Mouse (Mus musculus) lung, embryonic 16.5 days (tissue): ENCODE results near the gene 1700057G04Rik. TPM values are rescaled to one million over a fixed set of nuclear protein-coding genes. Genes with fewer than 3 reads are reported as not detected.

Experiments used
- ATAC-seq: fragments of 200-750 bp; cut with Nextera tagmentation; 2 replicates; pipeline ENCODE4 v1.8.0; 2017; ENCODE audit warnings: low read depth, mild to moderate bottlenecking, moderate library complexity
- H3K27ac ChIP-seq: fragments of 300-500 bp; sonication (generic); 2 replicates; pipeline ENCODE4 v1.5.1; 2014; ENCODE audit warnings: mild to moderate bottlenecking, control low read depth, low read length
- H3K27me3 ChIP-seq: fragments of 300-500 bp; sonication (generic); 2 replicates; pipeline ENCODE4 v1.6.1; 2014; ENCODE audit warnings: low read depth, low read length, mixed read lengths; ENCODE audit not compliant: control insufficient read depth, insufficient read depth
- H3K36me3 ChIP-seq: fragments of 300-500 bp; sonication (generic); 2 replicates; pipeline ENCODE4 v1.6.1; 2014; ENCODE audit warnings: low read length; ENCODE audit not compliant: control insufficient read depth, insufficient read depth
- H3K4me1 ChIP-seq: fragments of 300-500 bp; sonication (generic); replicated peaks from 2 replicates; pipeline ENCODE4 v1.6.1; 2014; ENCODE audit warnings: low read length, mixed read lengths; ENCODE audit not compliant: control insufficient read depth, insufficient read depth
- H3K4me2 ChIP-seq: fragments of 300-500 bp; sonication (generic); 2 replicates; pipeline ENCODE4 v1.6.1; 2014; ENCODE audit warnings: low read depth, low read length, control low read depth
- H3K4me3 ChIP-seq: fragments of 300-500 bp; sonication (generic); 2 replicates; pipeline ENCODE4 v1.5.1; 2014; ENCODE audit warnings: mild to moderate bottlenecking, low read length, control low read depth
- H3K9ac ChIP-seq: fragments of 300-500 bp; sonication (generic); 2 replicates; pipeline ENCODE4 v1.6.1; 2014; ENCODE audit warnings: low read length, control low read depth
- H3K9me3 ChIP-seq: fragments of 300-500 bp; sonication (generic); 2 replicates; pipeline ENCODE4 v1.6.1; 2016; ENCODE audit warnings: low read length; ENCODE audit not compliant: control insufficient read depth
- WGBS: fragments of 180-500 bp; shearing (Covaris S2); extraction: QIAGEN DNeasy Blood & Tissue Kit; methylation state at CpG from one replicate; pipeline ENCODE4 v1.1.7; 2014; 5-methylcytosine and 5-hydroxymethylcytosine counted together
- polyA plus RNA-seq: library from polyadenylated mRNA; unstranded; fragments of >200 nt; fragmentation: Nextera tagmentation; extraction: Ambion mirVana; gene quantifications from 2 replicates; pipeline ENCODE4 v1.2.1, GENCODE M21; 2015

The 1700057G04Rik gene
- polyA plus RNA-seq, 1 experiment from 2014 or later: not detected

DNA sequence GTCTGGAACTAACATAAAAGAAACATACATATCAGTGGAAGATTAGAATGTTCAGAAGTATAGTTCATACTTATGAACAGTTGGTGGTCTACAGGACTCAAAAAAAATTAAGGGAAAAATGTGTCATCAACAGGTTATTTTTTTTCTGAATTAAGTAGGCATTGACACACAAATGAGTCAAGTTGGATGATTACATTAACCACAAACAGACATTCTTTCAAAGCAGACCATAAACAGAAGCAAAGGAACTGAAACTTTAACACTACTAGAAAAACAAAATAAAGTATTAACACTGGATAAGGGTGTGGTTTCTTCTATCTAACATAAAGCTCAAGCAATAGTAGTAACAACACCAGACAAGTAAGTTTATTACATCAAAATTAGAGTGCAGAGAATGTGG is 59.7 kb downstream of the 1700057G04Rik start:
- H3K4me2 ChIP-seq: no peak overlapping the region
- no peak overlapping the region for H3K9ac ChIP-seq
- H3K4me1 ChIP-seq: no peaks in the 10 kb centered on the region
- H3K36me3 ChIP-seq: no peaks in the 10 kb centered on the region
- no peaks in the 10 kb centered on the region for H3K9me3 ChIP-seq
- no peak overlapping the region for H3K27ac ChIP-seq
- no peak for ATAC-seq
- no peaks in the 10 kb centered on the region for H3K27me3 ChIP-seq
- no peak overlapping the region for H3K4me3 ChIP-seq

DNA sequence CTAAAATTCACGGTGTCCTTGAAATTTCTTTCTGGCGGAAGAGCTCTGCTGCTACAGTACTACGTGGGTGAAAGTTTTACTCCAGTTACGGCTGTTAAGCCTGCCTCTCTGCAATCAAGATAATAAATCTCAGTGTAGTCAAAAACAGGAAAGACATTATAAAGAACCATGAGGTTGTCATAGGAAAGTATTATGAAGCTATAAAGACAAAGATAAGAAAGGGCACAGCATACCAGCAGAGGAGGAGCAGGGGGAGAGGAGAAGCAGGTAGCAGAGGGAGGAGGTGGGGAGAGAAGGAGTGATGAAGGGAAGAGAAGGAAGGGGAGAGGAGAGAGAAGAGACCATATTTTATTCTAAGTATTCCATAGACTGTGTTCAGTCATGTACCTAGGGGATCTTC is 64.7 kb downstream of the 1700057G04Rik start:
- no peaks in the 10 kb centered on the region for H3K9me3 ChIP-seq
- ATAC-seq: no peak
- 54% methylated on average over 4 of the region's 4 CpGs for WGBS
- H3K4me2 ChIP-seq: no peak overlapping the region
- H3K36me3 ChIP-seq: no peaks in the 10 kb centered on the region
- no peak overlapping the region for H3K27ac ChIP-seq
- no peaks in the 10 kb centered on the region; the same call in 1 of the 2 replicates for H3K4me1 ChIP-seq
- H3K9ac ChIP-seq: no peak overlapping the region
- no peak overlapping the region for H3K4me3 ChIP-seq
- H3K27me3 ChIP-seq: no peaks in the 10 kb centered on the region

DNA sequence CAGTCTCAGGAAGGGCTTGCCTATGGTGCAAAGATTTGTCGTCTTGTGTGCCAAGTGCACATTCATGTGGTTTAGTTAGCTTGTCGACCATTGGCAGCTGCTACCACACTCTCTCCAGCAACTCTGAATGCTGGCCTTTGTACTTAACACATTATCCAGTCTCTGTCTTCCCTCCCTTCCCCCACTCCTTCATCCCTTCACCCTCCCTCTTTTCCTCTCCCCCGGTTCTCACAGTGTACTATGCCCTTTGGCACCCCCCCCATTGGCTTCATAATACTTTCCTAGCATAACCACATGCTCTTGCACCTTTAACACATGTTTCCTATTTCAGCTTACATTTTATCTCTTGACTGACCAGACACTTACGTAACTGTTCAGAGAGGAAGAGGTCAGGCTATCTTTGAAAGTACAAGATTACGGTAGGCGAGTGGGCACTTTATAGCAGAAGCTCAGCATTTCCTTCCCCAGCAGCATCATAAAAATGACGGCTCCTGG is 65.6 kb downstream of the 1700057G04Rik start:
- Histone ChIP-seq H3K4me1 (no peaks in the 10 kb centered on the region; the same call in 1 of the 2 replicates), H3K36me3 (no peaks in the 10 kb centered on the region), H3K9ac (no peak overlapping the region), H3K4me3 (no peak overlapping the region), H3K4me2 (no peak overlapping the region), H3K27ac (no peak overlapping the region), H3K27me3 (no peaks in the 10 kb centered on the region), H3K9me3 (no peaks in the 10 kb centered on the region)
- 46% methylated on average over 7 of the region's 7 CpGs for WGBS
- ATAC-seq: peak; percentile 31

DNA sequence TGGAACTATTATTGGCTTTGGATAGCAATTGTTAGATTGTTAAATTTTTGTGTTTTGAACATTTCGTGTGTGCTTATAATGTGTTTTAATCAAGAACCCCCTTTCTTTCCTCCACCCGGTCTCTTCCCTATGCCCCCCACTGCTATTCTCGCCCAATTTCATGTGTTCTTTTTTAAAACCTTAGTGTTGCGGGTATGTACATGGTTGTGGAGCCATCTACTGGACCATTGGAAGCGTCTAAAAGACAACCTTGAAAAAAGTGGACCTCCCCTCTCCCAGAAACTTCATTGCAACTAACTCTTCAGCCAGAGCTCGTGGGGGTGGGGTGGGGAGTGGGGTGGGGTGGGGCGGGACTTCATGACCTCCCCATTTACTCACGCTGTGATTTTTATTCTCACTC is 66.2 kb downstream of the 1700057G04Rik start:
- Histone ChIP-seq H3K4me2 (no peak overlapping the region), H3K9ac (no peak overlapping the region), H3K36me3 (no peaks in the 10 kb centered on the region), H3K4me1 (no peaks in the 10 kb centered on the region; the same call in 1 of the 2 replicates), H3K27ac (no peak overlapping the region), H3K4me3 (no peak overlapping the region), H3K9me3 (no peaks in the 10 kb centered on the region), H3K27me3 (no peaks in the 10 kb centered on the region)
- ATAC-seq: no peak
- 63% methylated on average over 8 of the region's 8 CpGs for WGBS

DNA sequence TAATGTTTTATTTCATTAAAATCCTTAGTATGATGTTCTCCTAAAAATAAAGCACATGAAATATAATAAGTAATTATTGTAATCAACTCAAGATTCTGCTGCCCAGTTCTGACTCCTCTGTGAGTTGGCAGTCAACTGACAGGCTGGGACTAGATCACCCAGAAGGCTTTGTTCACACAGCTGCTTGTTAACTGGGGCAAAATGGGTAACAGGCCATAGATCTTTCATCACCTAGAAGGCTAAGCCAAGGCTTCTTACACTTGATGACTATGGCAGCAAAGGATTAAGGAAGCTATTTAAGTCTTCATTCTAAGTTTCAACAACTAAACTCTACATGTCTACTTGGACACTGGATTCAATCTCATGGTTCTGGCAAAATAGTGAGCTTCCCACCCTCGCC is 68.8 kb downstream of the 1700057G04Rik start:
- Histone ChIP-seq H3K4me2 (no peak overlapping the region), H3K4me3 (no peak overlapping the region), H3K9ac (no peak overlapping the region), H3K36me3 (no peaks in the 10 kb centered on the region), H3K27ac (no peak overlapping the region), H3K9me3 (no peaks in the 10 kb centered on the region), H3K27me3 (no peaks in the 10 kb centered on the region), H3K4me1 (no peaks in the 10 kb centered on the region; the same call in 1 of the 2 replicates)
- peak; percentile 77 for ATAC-seq
- WGBS: 33% methylated on average over 1 of the region's 1 CpGs

DNA sequence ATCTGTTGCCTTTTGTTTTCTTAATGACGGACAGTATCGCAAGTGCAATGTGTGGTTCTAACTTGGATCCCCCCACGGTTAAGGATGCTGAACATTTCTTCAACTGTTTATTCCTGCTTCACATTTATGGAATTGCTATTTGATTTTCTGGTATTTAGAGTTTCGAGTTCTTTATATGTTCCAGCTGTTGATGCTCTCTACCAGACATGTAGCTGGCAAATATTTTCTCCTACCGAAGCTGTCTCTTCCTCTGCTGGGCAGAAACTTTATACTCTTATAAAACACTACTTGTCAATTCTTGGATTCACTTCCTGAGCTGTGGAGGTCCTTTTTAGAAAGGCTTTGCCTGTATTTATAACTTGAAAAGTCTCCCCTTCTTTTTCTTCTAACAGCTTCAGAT is 70.1 kb downstream of the 1700057G04Rik start:
- H3K4me3 ChIP-seq: no peak overlapping the region
- H3K27ac ChIP-seq: no peak overlapping the region
- no peaks in the 10 kb centered on the region for H3K36me3 ChIP-seq
- 48% methylated on average over 5 of the region's 5 CpGs for WGBS
- H3K4me2 ChIP-seq: no peak overlapping the region
- no peaks in the 10 kb centered on the region for H3K27me3 ChIP-seq
- no peaks in the 10 kb centered on the region; the same call in 1 of the 2 replicates for H3K4me1 ChIP-seq
- H3K9ac ChIP-seq: no peak overlapping the region
- ATAC-seq: peak; percentile 66
- no peaks in the 10 kb centered on the region for H3K9me3 ChIP-seq

DNA sequence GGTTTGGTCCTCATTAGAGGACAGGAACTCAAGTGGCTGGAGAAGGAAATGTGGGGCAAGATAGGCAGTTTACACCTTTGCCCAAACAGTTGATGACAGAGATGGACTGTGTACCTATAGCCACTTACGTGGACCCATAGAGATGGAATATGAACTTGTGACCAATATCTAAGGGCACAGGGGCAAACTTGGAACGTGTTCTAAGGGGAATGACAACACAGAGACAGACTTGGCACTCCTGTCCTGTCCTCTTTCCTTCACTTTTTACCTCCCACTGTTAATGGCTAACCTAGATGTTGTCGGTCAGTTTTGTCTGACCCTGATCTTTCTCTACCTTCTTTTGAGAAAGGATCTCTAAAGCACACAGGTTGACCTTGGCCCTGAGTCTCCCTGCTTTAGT is 74.2 kb downstream of the 1700057G04Rik start:
- WGBS: 78% methylated on average over 3 of the region's 3 CpGs
- Histone ChIP-seq H3K36me3 (no peaks in the 10 kb centered on the region), H3K9ac (no peak overlapping the region), H3K4me2 (no peak overlapping the region), H3K27me3 (no peaks in the 10 kb centered on the region), H3K9me3 (no peaks in the 10 kb centered on the region), H3K27ac (no peak overlapping the region), H3K4me1 (no peaks in the 10 kb centered on the region; the same call in 1 of the 2 replicates), H3K4me3 (no peak overlapping the region)
- ATAC-seq: no peak

DNA sequence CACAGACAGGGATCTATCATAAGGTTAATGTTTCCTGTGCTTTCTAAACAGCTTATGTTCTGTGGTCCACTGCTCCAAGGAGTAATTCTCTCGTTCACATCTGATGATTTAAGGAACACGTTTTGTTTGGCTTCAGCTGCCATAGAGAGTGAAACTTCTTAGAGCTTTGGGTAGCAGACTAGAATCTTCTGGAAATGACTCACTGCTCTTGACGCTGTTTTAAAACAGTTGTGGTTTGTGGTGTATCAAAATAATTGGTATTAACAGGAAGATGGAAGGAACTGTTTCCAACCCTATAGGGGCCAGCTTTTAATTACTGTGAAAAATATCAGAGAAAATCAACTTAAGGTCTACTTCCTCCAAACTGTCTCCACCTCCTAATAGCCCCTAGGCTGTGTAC is 75.2 kb downstream of the 1700057G04Rik start:
- Histone ChIP-seq H3K27me3 (no peaks in the 10 kb centered on the region), H3K4me3 (no peak overlapping the region), H3K4me1 (no peaks in the 10 kb centered on the region), H3K9ac (no peak overlapping the region), H3K4me2 (no peak overlapping the region), H3K36me3 (no peaks in the 10 kb centered on the region), H3K9me3 (no peaks in the 10 kb centered on the region), H3K27ac (no peak overlapping the region)
- WGBS: 49% methylated on average over 3 of the region's 3 CpGs
- no peak for ATAC-seq

DNA sequence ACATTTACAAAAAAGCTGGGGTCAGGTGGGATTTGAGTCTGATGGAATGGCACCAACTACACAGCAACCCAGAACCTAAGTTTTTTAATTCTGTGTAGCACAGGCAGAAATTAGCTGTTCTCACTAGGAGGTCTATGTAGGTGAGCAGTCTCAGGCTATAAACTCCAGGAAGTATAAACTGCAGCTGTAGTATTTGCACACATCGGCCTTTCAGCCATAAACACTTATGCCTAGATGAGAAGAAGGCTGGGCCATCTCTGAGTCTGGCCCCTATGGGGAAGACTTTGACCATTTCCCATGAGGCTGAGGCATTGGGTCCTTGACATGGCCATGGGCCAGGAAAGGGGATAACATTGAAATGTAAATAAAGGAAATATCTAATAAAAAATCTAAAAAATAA is 76.7 kb downstream of the 1700057G04Rik start:
- no peak for ATAC-seq
- Histone ChIP-seq H3K27ac (no peak overlapping the region), H3K9me3 (no peaks in the 10 kb centered on the region), H3K9ac (no peak overlapping the region), H3K4me3 (no peak overlapping the region), H3K36me3 (no peaks in the 10 kb centered on the region), H3K4me2 (no peak overlapping the region), H3K27me3 (no peaks in the 10 kb centered on the region), H3K4me1 (no peaks in the 10 kb centered on the region)
- 68% methylated on average over 1 of the region's 1 CpGs for WGBS

DNA sequence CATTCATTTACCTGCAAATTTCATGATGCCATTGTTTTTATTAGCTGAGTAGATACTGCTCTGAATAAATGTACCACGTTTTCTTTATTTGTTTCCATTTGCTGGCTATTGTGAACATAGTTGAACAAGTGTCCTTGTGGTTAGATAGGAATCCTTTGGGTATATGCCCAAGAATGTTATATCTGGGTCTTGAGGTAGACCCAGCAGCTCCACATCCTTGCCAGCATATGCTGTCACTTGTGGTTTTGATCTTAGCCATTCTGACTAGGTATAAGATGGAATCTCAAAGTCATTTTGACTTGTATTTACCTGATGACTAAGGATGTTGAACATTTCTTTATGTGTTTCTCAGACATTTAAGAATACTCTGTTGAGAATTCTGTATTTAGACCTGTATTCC is 77.7 kb downstream of the 1700057G04Rik start:
- Histone ChIP-seq H3K27ac (no peak overlapping the region), H3K27me3 (no peaks in the 10 kb centered on the region), H3K4me1 (no peaks in the 10 kb centered on the region), H3K9ac (no peak overlapping the region), H3K4me3 (no peak overlapping the region), H3K4me2 (no peak overlapping the region), H3K9me3 (no peaks in the 10 kb centered on the region), H3K36me3 (no peaks in the 10 kb centered on the region)
- WGBS: 52% methylated on average over 1 of the region's 1 CpGs
- ATAC-seq: no peak
